Mouse (Mus musculus) ovary, postnatal 10 days (tissue): ENCODE results near the gene Trim71.

Experiments
- DNase-seq: peaks from one replicate; pipeline ENCODE4 v3.0.0; 2022; ENCODE audit warnings: low spot score

Gene Trim71

DNA sequence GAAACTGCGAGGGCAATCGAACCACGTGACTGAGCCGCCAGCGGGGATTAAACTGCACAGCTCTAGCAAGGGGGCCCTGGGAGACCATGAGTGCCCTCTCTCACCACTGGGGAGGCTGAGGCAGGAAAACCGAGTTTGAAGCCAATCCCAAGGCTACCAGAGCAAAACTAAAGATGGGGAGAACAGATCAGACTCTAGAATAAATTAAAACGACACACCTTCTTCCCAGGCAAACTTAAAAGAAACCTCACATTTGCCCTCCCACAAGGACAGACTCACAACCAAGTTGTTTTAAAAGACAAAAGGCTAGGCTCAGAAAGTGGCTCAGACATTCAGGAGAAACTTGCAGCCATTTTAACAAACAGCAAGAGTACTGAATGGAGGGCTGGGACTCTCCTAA lies 7.1 kb downstream of the Trim71 start:
- DNase-seq, result no peak

DNA sequence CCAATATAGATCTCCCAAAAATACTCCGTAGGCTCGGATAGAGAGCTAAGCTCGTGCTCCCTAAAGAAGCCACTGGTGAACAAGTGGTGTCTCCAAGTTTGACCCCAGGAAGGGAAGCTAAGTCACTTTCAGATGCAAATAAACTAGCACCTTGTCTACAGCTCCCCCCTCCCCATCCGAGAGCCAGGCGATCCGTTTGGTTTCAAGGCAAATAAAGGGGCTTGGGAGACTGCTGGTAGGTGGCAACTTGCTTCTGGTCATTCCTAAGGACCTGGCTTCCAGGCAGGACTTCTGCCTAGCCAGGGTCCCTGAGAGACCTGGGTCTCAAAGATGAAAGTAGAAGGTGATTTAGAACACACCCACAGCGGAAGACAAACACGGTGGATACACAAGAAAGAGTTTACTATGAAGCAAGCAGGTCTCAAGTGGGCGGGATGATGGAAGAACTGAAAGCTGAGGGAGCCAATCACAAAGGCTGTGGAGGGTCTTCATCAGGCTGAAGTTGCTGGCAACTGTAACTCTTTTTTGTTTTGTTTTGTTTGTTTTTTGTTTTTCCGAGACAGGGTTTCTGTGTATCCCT lies 7.8 kb downstream of the Trim71 start:
- DNase-seq, result no peak

DNA sequence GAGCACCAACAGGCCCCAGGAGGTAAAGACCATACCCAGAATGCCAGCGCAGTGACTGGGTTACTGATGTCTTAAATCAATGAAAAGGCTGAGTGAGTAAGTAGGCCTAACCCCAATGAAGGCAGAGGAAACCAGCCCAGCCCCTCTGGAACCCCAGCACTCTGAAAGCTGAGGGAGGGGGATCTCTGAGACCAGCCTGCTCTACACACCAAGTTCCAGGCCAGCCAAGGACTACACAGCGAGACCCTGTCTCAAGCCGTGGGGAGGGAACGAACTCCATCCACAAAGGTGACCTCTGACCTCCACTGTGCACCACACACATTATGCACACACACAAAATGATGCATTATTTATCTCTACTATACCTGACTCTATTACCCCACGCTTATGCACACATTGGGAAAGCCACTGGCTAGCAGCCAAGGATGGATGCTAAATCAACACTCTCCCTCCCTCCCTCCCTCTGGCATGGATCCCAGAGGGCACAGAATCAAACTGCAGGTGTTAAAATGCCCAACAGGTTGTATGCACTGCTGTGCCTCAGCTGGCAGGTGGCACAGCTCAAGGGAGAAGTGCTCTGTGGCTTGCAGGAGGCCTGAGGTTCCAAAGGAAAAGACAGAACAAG lies 9.7 kb downstream of the Trim71 start:
- no peak for DNase-seq

DNA sequence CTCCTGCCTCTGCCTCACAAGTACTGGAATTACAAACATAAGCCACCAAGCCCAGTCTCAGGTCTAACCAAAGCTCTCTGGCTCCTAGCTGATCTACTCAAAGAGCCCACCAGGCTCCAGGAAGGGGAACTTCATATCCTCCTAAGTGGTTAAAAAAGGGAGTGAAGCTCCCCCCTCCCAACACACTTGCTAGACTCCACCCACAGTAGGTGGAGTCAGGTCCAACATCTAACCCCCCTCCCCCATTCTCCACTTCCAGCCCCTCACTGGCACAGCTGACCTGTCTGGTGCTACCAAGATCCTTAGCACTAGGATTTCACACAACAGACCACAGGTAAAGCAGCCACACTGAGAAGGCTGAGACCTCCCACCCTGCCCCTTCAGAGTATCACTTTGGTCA lies 10.3 kb downstream of the Trim71 start:
- no peak for DNase-seq

DNA sequence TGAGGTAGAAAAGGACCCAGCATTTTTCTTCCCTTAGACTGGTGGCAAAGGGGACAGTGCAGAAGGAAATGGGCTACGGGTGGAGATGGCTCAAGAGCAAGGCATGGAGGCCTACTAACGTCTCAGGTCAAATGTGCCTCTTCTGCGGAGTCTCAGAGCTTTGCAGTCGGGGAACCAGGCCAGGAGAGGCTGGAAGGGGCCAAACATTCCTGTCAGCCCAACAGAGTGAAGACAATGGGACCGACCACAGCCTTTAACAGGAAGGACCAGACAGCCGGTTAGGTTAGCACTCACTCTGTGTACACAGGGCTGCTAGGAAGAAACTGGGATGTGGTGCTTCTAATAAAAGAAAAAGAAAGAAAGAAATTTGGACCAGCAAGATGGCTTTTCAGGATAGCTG lies 14.1 kb downstream of the Trim71 start:
- no peak for DNase-seq

DNA sequence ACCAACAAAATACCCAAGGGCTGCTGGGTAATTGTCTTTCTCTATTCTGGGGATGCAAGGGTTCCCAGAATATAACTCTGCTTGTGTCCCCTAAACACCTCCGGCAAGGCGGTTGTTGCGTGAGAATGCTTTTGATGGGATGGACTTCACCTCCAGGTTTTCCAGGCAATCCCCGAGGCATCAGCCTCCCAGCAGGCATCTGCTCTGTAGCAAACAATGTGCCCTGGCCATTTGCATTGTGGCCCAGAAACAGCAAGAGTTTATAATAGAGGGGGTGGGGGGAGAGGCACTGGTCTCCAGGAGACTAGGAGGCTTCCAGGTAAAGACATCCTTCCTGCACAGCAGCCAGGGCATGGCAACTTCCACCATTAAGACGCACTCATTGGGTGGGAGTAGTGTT lies 15.1 kb downstream of the Trim71 start:
- DNase-seq, result no peak

DNA sequence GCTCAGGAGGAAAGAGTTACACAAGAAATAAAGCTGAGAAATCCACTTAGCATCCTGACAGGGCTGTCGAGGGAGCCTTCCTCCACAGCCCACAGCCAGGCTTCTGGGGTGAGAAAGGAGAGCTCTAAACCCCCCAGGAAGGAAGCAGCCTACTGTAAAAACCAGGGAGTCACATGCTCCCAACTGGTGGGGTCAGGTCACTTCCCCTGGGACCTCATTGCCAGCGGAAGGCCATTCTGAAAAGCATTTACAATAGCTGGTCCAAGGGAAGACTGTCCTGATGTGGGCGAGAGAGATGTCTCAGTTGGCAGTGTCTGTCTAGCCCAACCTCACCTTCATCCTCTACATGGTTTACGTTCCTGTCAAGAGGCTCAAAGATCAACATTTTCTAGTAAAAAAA lies 15.7 kb downstream of the Trim71 start:
- no peak for DNase-seq

DNA sequence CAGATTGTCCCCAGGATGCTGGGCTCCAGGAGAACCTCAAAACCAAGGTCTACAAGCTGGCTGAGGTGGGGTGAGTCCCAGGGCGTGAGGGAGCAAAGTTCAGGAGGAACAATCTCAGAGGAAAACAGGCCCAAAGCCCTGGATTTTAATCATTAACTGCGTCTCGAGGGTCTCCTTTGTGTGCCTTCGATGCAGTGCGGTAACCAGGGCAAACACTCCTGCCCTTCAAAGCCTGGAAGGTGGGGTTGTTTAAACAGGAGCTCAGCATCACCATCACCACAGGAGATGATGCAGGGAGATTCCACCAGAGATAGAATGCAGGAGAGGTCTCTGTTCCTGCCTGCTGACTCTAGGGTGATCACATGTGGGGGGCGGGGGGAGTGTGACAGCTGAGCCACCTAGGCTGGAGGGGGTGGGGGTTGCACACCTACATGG lies 16.5 kb downstream of the Trim71 start:
- DNase-seq, result no peak

DNA sequence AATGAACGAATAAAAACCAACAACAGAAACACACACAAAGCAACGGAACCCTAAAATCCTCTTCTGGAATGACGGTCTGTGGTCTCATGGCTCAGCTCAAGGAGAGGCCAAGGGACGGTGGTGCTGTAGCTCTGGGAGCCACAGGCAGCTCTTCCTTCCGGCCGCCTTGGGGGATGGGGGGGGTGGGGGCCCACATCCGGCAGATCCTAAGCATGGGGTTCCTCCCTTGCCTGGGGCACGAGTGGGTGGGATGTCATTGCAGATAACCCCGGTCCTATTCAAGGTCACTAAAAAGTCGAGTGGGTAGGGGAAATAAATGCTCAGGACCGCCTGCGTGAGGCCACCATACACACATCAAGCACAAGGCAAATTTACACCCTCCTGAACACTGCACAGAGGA lies 17.4 kb downstream of the Trim71 start:
- no peak for DNase-seq

DNA sequence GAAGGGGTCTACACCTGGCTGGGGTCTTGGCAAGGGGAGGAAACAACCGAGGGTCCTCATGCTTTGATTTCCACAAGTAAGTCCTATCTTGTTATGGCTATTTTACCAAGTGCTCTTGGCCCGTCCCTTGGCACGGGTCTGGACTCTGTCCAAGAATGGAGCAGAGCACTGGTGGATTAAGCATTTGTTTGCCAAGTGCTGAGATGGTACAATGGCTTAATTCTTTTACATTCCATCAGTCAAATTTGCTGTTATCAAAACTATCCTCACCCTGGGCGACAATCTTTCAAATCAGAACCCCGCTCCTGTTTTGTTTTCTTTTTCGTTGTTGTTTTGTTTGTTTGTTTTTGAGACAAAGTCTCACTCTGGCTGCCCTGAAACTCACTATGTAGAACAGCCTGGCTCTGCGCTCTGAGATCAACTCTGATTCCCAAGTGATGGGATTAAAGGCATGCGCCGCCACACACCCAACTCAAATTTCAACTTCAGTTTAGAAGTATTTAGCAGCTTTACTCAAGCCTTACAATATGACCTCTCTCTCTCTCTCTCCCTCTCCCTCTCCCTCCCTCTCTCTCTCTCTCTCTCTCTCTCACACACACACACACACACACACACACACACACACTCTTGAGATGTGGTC lies 19.3 kb downstream of the Trim71 start:
- DNase-seq, result no peak

DNA sequence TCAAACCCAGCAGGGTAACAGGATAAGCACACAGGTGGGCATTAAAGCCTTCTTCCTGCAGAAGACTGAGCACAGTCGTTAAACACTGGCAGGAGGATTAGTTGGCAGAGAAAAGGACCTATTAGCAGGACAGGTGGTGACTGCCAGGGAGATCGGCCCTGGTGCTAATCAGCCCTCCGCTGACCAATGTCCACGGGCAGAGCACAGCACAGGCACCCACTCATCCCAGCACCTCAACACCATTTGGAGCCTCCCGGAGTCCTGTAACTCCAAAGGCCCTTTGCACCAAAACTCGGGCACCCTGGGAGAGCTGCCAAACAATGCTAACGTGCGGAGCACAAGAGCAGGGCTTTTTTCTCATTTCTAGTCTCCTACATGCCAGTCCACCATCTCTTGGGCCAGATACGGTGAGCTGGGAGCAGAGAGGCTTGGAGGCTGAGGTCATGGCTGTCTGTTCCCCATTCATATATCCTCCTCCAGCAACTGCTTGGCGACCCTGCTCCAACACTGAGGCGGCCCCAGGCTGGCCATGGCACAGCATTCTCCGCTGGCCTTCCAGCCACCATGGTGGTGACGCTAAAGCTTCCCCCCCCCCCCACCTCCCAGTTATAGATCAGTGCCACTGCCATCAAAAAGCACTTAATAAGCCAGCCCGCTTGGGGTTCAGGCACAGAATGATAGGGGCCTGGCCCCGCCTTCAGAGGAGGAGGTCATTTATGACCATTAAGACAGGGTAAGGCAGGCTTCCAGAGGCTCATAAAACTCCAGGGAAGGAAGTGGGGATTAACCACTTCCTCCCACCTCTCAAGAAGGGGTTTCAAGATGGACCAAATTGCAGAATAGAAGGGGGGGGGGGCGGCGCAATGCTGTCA lies 20.1 kb downstream of the Trim71 start:
- DNase-seq, result no peak

DNA sequence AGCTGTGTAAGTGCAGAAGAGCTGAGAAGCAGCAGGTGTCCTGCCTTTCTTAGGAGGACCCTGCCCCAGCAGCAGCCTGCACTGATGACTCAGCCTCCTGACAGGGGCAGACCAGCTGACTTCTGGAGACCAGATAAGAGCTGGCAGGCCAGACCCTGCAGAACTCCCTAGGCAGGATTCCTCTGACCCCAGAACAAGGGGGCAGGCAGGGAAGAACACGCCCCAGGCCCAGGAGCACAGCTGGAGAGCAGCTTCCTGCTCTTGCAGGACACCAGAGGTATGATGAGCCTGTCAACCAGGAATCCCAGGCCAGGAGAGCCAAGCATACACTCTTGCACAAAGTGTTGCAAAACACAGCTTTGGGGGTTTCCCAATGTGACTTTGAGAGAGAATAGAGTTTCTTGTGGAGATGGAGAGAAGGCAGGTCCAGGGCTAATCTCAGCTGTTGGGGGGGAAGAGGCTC lies 22.9 kb downstream of the Trim71 start:
- DNase-seq, result no peak

DNA sequence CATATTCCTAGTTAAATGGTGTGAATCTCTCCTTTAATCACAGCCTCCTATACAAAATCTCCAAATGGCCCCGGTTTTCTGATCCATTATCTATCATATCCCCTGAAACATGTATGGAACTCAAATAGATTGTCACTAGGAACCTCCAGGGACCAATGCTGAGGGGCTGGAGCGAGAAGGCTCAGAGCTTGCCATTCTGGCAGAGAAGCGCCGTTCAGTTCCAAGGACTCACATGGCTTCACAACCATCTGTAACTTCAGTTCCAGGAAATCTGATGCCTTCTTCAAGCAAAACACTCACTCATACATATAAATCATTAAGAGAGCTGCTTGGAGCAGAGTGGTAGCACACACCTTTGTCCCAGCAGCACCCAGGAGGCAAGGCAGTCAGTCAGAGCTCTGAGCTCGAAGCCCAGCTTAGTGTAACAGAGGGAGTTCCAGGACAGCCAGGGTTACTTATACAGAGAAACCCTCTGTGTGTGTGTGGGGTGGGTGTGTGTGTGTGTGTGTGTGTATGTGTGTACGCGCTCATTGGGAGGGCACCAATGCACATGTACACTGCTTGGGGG lies 25.1 kb downstream of the Trim71 start:
- no peak for DNase-seq

DNA sequence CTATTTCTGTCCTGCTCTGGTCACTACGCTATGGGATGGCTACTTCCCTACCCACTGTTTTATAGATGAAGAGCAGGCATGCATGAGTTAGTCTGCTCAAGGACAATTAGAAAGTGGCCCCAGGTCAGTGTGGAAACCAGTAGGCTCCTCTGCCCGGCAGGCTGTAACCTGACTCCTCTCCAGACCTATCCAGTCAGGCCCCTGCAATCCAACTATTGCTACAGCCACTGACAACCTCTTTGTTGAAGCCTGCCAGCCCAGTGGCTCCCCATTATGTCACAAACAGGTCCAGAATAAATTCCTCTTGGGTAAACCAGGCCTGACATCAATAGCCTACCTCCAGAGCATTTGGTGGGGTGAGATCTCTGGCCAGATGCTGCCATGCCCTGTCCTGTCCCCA lies 27.5 kb downstream of the Trim71 start:
- DNase-seq, result no peak

DNA sequence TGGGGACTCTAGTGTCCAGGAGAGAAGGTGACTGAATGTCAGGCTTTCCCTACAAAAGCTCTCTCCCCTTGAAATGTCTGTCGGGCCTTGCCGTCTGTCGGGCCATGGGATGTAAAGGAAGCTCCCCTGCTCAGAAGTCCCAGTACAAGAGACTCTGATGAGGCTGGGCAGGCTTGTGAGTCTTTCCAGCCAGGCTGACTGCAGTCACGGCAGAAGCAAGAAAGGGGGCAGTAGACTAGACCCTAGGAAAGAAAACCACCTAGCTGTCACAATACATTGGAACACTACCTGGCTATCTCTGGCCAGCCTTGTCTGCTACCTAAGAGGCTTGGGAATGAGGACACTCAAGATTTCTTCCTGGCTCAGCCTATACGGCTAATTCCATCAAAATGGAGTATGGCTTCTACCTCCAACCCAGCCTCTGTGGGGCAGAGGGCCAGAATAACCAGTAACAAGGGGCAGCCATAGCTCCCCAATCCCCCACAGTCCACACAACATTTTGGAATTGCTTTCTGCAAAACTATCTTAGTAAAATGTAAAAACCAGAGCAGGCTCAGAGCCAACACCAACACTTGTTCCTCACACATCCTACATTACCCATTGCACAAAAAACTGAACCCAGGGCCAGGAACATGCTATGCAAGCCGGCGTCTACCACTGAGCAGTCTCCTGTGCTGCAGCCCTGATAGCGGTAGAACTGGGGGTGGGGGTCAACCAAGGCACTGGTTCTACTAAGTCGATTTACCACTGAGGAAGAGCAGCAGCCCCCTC lies 29.2 kb downstream of the Trim71 start:
- no peak for DNase-seq

DNA sequence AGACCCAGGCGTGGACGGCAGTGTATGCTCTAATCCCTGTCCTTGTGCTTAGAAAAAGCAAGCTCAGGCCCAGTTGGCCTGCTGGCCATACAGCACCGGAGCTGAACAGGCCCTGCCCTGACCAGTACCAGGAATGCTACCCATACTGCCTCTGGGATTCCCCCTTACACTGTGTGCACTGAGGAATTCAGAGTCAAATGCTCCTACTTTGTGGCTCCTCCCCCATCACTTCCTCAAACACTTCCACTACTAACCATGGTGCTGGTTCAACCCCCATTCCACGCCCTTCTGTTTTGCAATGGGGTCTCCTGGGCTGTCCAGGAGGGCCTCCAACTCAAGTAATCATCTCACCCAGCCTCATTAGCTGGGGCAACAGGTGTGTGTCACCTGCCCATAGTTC lies 30.3 kb downstream of the Trim71 start:
- no peak for DNase-seq

DNA sequence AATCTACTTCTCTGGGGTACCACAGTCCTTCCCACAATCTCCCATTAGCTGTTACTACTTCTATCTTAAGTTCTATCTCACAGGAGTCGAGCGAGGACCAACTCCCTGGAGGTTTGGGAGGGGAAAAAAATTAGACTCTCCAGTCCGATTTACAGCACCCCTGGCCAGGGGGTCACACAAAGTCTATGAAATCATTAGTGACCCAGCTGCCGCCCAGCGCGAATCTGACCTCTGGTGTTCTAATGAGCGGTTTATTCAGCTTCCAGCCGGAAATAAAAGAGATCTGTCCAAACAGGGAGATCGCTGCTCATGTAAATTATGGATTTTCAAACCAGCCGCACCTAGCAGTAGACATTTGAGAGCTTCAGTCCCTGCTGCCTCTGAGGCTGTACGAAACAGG lies 32.9 kb downstream of the Trim71 start:
- DNase-seq, result no peak

DNA sequence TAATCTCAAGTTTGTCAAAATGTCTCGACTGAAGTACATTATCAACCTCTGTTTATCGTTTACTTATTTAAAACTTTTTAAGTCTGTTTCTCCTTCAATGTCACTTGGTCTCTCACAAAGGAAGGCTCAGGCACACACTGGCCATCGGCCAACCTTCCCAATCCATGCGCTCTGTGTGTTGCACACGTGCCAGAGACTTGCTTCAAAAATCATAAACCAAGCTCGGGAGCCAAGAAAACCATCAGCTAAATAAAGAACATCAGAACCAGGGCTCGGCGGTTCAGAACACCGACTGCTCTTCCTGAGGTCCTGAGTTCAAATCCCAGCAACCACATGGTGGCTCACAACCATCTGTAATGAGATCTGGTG lies 35.5 kb downstream of the Trim71 start:
- no peak for DNase-seq

DNA sequence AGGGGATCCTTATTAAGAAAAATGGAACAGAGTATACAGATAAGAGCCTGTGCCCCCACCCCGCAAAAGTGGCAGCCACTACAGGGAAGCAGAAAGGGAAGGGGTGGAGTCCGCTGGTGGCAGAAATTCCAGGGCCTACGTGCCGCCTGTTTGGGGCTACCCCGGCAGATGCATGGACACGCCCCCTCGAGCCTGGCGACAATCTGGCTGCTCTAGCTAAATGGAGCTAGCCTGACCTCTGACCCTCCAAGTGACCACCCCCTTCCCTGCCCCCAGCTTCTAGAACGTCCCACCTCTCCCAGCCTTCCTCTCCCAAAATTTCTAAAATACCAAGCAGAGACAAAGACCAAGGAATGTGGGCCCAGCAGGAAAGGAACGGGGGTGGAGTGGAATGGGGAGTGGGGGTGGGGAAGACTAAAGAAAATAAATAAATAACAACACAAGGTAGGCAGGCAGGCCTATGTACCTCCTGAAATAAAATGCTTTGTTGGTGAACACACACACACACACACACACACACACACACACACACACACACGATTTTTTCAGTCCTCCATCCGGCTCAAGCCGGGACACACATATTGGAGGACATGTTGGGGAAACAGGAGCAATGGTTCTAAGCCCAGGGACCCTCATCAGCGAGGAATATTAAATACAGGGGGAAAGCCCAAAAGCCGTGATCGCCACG lies 36.0 kb downstream of the Trim71 start:
- DNase-seq, result no peak

DNA sequence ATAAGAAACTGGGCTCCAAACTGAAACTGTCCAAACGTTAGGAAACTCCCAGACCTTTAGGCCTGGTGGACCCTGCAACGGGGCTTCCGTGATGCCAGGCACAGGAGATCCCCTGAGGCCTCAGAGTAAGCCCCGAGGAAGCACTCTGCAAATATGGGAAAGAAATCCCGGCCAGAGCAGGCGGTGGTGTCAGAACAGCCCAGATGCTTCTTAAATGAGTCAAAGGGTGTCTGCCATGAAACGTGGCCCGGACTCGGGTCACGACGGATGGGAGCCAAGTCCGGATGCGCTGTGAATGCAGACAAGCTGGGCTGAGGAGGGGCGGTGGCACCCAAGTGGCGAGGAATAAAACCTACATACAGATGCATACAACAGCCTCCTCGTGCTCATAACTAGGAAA lies 37.1 kb downstream of the Trim71 start:
- no peak for DNase-seq

DNA sequence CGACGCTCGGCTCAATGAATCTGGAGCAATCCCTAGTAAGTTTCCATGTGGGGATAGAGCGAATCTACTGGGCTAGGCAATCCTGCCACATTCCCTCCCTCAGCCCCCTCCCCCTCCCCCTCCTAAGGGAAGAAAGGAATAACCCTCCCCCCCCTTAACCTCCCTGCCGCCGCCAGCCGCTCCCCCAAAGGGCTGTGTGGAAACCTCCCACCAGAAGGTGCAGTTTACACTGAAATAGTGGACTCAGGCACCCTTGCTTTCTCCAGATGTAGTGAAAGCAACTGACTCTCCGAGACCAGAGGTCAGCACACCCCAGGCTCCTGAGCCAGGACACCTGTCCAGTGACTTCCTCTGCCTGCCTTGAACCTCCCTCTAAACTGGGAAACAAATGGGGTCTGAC lies 37.6 kb downstream of the Trim71 start:
- DNase-seq, result no peak
